Mouse (Mus musculus) olfactory bulb, adult 2 months (tissue): ENCODE measurements around the gene Kctd7.

Experiments used
- CTCF ChIP-seq: fragments of 200-500 bp; IDR thresholded peaks from 2 replicates; pipeline ENCODE4 v1.5.1; 2012; ENCODE audit warnings: low read depth, mild to moderate bottlenecking, low read length, moderate library complexity; ENCODE audit not compliant: insufficient read depth
- POLR2A ChIP-seq: fragments of 200-500 bp; IDR thresholded peaks from 2 replicates; pipeline ENCODE4 v1.6.1; 2012; ENCODE audit warnings: mild to moderate bottlenecking, low read depth, low read length, moderate library complexity; ENCODE audit not compliant: insufficient read depth

GRCm38 (mm10) chr5:130143977-130144333 lies 706 bp upstream of the Kctd7 start:
- TF ChIP-seq CTCF (no peak), POLR2A (0 out of 2 replicates have a peak, but pooled peaks have one; percentile 7)
